Mouse (Mus musculus): Measurements from ENCODE around the gene Tfap2b. TPM values are rescaled to one million over a fixed set of nuclear protein-coding genes. Genes with fewer than 3 reads are reported as not detected.

The Tfap2b gene
- polyA plus RNA-seq, 1 experiment from 2014 or later, result 17.1 TPM

Other genes with a start within 250 kb of the Tfap2b start
- gene Tfap2d, start 105.9 kb upstream of the Tfap2b start, polyA plus RNA-seq (2014; fragmentation: Nextera tagmentation; extraction: Ambion mirVana), result 0.49 and 0.79 TPM in 2 replicates